Mouse (Mus musculus): ENCODE measurements around the gene Zfp937. TPM values are rescaled to one million over a fixed set of nuclear protein-coding genes. Genes with fewer than 3 reads are reported as not detected.
"Not testable (repeated sequence)": the region's sequence is repeated elsewhere in the genome, so short reads cannot be mapped to it uniquely, and the experiment has no call there.

Gene Zfp937
- 9.4 and 11.0 TPM in 2 replicates for polyA plus RNA-seq (2014; fragmentation: Nextera tagmentation; extraction: Ambion mirVana)

- not testable (repeated sequence) for H3K27me3 ChIP-seq (ENCODE audit: control insufficient read depth, insufficient read depth, low read length); H3K9me3 ChIP-seq (replicated peaks; ENCODE audit: control insufficient read depth, low read length); H3K27ac ChIP-seq (replicated peaks; ENCODE audit: low read depth, low read length); H3K4me1 ChIP-seq (ENCODE audit: control insufficient read depth, insufficient read depth, low read length); H3K36me3 ChIP-seq (replicated peaks; ENCODE audit: control insufficient read depth, insufficient read depth, low read depth, low read length)
- DNase-seq (ENCODE audit: low spot score) (peak; percentile 57), ATAC-seq (replicated peaks; ENCODE audit: insufficient number of reproducible peaks, low FRiP score, low TSS enrichment, low read depth) (peak; percentile 100)
- peak within 1 kb of the TSS; percentile 37 for H3K4me3 ChIP-seq (ENCODE audit: low read depth, low read length)
- H3K4me2 ChIP-seq (ENCODE audit: low read depth, low read length): peak within 1 kb of the TSS; percentile 29
- WGBS: 0% methylated on average over 15 of the region's 15 CpGs
- H3K9ac ChIP-seq (replicated peaks; ENCODE audit: low read length): peak within 1 kb of the TSS; percentile 55
These were observed at the start of gene Zfp937 for GRCm38 (mm10) chr2:150217600-150218362. TSS of gene Zfp937 (plus strand) at chr2:150218073.

GRCm38 (mm10) chr2:150173833-150174232, 44.0 kb upstream of the Zfp937 start:
- H3K4me2 ChIP-seq (ENCODE audit: low read depth, low read length): no peak overlapping the region
- no peak overlapping the region for H3K9ac ChIP-seq (replicated peaks; ENCODE audit: low read length)
- no peaks in the 10 kb centered on the region for H3K4me1 ChIP-seq (ENCODE audit: control insufficient read depth, insufficient read depth, low read length)
- H3K27ac ChIP-seq (replicated peaks; ENCODE audit: low read depth, low read length): no peak overlapping the region
- no peak for ATAC-seq (replicated peaks; ENCODE audit: insufficient number of reproducible peaks, low FRiP score, low TSS enrichment, low read depth)
- no peaks in the 10 kb centered on the region; the same call in 1 of the 2 replicates for H3K9me3 ChIP-seq (replicated peaks; ENCODE audit: control insufficient read depth, low read length)
- no peaks in the 10 kb centered on the region for H3K27me3 ChIP-seq (ENCODE audit: control insufficient read depth, insufficient read depth, low read length)
- H3K4me3 ChIP-seq (ENCODE audit: low read depth, low read length): no peak overlapping the region
- H3K36me3 ChIP-seq (replicated peaks; ENCODE audit: control insufficient read depth, insufficient read depth, low read depth, low read length): no peaks in the 10 kb centered on the region
- no peak for DNase-seq (ENCODE audit: low spot score)

DNA sequence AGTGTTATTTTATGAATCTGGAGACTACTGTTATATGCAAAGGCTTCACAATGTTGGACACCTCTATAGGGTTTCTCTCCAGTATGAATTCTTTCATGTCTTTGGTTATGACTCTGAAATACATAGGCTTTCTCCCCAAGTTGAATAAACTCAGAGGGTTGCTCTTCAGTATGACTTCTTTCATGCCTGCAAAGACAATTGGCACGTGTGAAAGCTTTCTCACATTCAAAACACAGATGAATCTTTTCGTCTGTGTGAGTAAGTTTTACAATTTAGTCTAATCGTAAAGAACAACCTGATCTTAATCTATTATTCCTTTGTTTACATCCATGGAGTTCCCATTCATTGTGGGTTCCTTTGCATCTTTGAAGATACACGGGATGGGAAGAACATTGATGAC, 38.3 kb upstream of the Zfp937 start, which contains the start of gene Gm10770:
TSS of gene Gm10770 (minus strand) at position 101 of the 400 bp plus-strand sequence.
- DNase-seq (ENCODE audit: low spot score); H3K9me3 ChIP-seq (replicated peaks; ENCODE audit: control insufficient read depth, low read length); H3K4me2 ChIP-seq (ENCODE audit: low read depth, low read length); H3K27me3 ChIP-seq (ENCODE audit: control insufficient read depth, insufficient read depth, low read length); H3K27ac ChIP-seq (replicated peaks; ENCODE audit: low read depth, low read length); ATAC-seq (replicated peaks; ENCODE audit: insufficient number of reproducible peaks, low FRiP score, low TSS enrichment, low read depth); H3K36me3 ChIP-seq (replicated peaks; ENCODE audit: control insufficient read depth, insufficient read depth, low read depth, low read length); H3K4me3 ChIP-seq (ENCODE audit: low read depth, low read length); H3K9ac ChIP-seq (replicated peaks; ENCODE audit: low read length); H3K4me1 ChIP-seq (ENCODE audit: control insufficient read depth, insufficient read depth, low read length): not testable (repeated sequence)
- 76% methylated on average over 4 of the region's 4 CpGs for WGBS

DNA sequence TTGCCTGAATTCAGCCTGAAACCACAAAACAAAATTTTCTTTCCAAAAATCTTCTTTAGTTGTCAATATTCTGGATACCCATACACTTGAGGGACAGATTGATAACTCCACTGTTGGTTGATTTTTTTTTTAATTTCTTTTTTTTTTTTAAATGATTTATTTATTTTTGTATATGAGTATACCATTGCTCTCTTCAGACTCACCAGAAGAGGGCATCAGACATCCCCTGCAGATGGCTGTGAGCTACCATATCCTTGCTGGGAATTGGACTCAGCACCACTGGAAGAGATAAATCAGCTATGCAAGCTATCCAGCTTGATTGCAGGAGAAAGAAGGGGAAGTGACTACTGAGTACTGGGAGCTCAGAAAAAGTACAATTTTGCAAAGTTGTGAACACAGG, 36.8 kb upstream of the Zfp937 start:
- H3K36me3 ChIP-seq (replicated peaks; ENCODE audit: control insufficient read depth, insufficient read depth, low read depth, low read length); H3K4me3 ChIP-seq (ENCODE audit: low read depth, low read length); H3K4me2 ChIP-seq (ENCODE audit: low read depth, low read length); H3K9ac ChIP-seq (replicated peaks; ENCODE audit: low read length); H3K27ac ChIP-seq (replicated peaks; ENCODE audit: low read depth, low read length); H3K4me1 ChIP-seq (ENCODE audit: control insufficient read depth, insufficient read depth, low read length); H3K27me3 ChIP-seq (ENCODE audit: control insufficient read depth, insufficient read depth, low read length); H3K9me3 ChIP-seq (replicated peaks; ENCODE audit: control insufficient read depth, low read length); ATAC-seq (replicated peaks; ENCODE audit: insufficient number of reproducible peaks, low FRiP score, low TSS enrichment, low read depth); DNase-seq (ENCODE audit: low spot score): not testable (repeated sequence)

GRCm38 (mm10) chr2:150181570-150181999, 36.3 kb upstream of the Zfp937 start, which contains the start of gene Gm14139:
TSS of gene Gm14139 (plus strand) at chr2:150181755.
- H3K4me2 ChIP-seq (ENCODE audit: low read depth, low read length); H3K9me3 ChIP-seq (replicated peaks; ENCODE audit: control insufficient read depth, low read length); H3K4me3 ChIP-seq (ENCODE audit: low read depth, low read length); H3K27ac ChIP-seq (replicated peaks; ENCODE audit: low read depth, low read length); H3K4me1 ChIP-seq (ENCODE audit: control insufficient read depth, insufficient read depth, low read length); H3K9ac ChIP-seq (replicated peaks; ENCODE audit: low read length); ATAC-seq (replicated peaks; ENCODE audit: insufficient number of reproducible peaks, low FRiP score, low TSS enrichment, low read depth); H3K36me3 ChIP-seq (replicated peaks; ENCODE audit: control insufficient read depth, insufficient read depth, low read depth, low read length); H3K27me3 ChIP-seq (ENCODE audit: control insufficient read depth, insufficient read depth, low read length); DNase-seq (ENCODE audit: low spot score): not testable (repeated sequence)
- 81% methylated on average over 7 of the region's 7 CpGs for WGBS

GRCm38 (mm10) chr2:150218363-150218725, 471 bp downstream of the Zfp937 start:
- H3K9me3 ChIP-seq (replicated peaks; ENCODE audit: control insufficient read depth, low read length); H3K27me3 ChIP-seq (ENCODE audit: control insufficient read depth, insufficient read depth, low read length); H3K36me3 ChIP-seq (replicated peaks; ENCODE audit: control insufficient read depth, insufficient read depth, low read depth, low read length); H3K27ac ChIP-seq (replicated peaks; ENCODE audit: low read depth, low read length); ATAC-seq (replicated peaks; ENCODE audit: insufficient number of reproducible peaks, low FRiP score, low TSS enrichment, low read depth); H3K4me1 ChIP-seq (ENCODE audit: control insufficient read depth, insufficient read depth, low read length): not testable (repeated sequence)
- Histone ChIP-seq H3K4me3 (ENCODE audit: low read depth, low read length) (peak overlapping the region; percentile 37), H3K4me2 (ENCODE audit: low read depth, low read length) (peak overlapping the region; percentile 21; the same call in 1 of the 2 replicates), H3K9ac (replicated peaks; ENCODE audit: low read length) (peak overlapping the region; percentile 55)
- 18% methylated on average over 4 of the region's 4 CpGs for WGBS
- DNase-seq (ENCODE audit: low spot score): peak; percentile 3

DNA sequence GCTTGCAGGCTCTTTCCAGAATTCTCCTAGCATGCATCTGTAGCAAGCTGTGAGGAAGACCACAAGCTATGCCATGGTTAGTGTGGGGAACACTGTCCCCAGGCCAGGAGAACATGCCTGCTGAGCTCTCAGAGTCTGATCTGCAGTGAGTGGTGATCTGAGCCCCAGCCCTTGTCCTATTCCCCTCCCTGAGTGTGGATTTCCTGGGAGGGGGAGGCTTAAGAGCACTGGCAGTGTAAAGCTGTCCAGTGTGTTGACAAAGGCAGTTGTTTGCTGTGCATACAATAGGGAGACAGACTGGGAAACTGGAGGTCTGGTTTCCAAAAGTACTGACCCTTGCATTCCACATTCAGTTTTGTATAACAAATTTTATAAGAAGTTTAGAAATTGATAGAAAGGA, 5.4 kb downstream of the Zfp937 start:
- H3K9ac ChIP-seq (replicated peaks; ENCODE audit: low read length); H3K4me1 ChIP-seq (ENCODE audit: control insufficient read depth, insufficient read depth, low read length); H3K36me3 ChIP-seq (replicated peaks; ENCODE audit: control insufficient read depth, insufficient read depth, low read depth, low read length); H3K27ac ChIP-seq (replicated peaks; ENCODE audit: low read depth, low read length); H3K4me2 ChIP-seq (ENCODE audit: low read depth, low read length); H3K27me3 ChIP-seq (ENCODE audit: control insufficient read depth, insufficient read depth, low read length); ATAC-seq (replicated peaks; ENCODE audit: insufficient number of reproducible peaks, low FRiP score, low TSS enrichment, low read depth); DNase-seq (ENCODE audit: low spot score); H3K9me3 ChIP-seq (replicated peaks; ENCODE audit: control insufficient read depth, low read length); H3K4me3 ChIP-seq (ENCODE audit: low read depth, low read length): not testable (repeated sequence)

- DNase-seq (ENCODE audit: low spot score): no peak
- Histone ChIP-seq H3K27ac (replicated peaks; ENCODE audit: low read depth, low read length) (no peak overlapping the region), H3K36me3 (replicated peaks; ENCODE audit: control insufficient read depth, insufficient read depth, low read depth, low read length) (no peaks in the 10 kb centered on the region; the same call in 1 of the 2 replicates), H3K4me3 (ENCODE audit: low read depth, low read length) (no peak overlapping the region), H3K9ac (replicated peaks; ENCODE audit: low read length) (no peak overlapping the region), H3K4me2 (ENCODE audit: low read depth, low read length) (no peak overlapping the region), H3K9me3 (replicated peaks; ENCODE audit: control insufficient read depth, low read length) (no peaks in the 10 kb centered on the region; the same call in 1 of the 2 replicates), H3K27me3 (ENCODE audit: control insufficient read depth, insufficient read depth, low read length) (no peaks in the 10 kb centered on the region), H3K4me1 (ENCODE audit: control insufficient read depth, insufficient read depth, low read length) (no peaks in the 10 kb centered on the region)
- WGBS: 87% methylated on average over 2 of the region's 2 CpGs
- ATAC-seq (replicated peaks; ENCODE audit: insufficient number of reproducible peaks, low FRiP score, low TSS enrichment, low read depth): no peak
These were observed 25.3 kb downstream of the Zfp937 start for GRCm38 (mm10) chr2:150243211-150243610.
